Mouse (Mus musculus) intestine, postnatal 0 days (tissue): ENCODE results near the gene Rtn4rl1. TPM values are rescaled to one million over a fixed set of nuclear protein-coding genes. Genes with fewer than 3 reads are reported as not detected.

Source experiments
- ATAC-seq: fragments of 200-750 bp; cut with Nextera tagmentation; 2 replicates; pipeline ENCODE4 v1.8.0; 2017; ENCODE audit warnings: mild to moderate bottlenecking, moderate TSS enrichment, moderate library complexity
- H3K27ac ChIP-seq: fragments of 300-500 bp; sonication (generic); 2 replicates; pipeline ENCODE4 v1.5.1; 2014; ENCODE audit warnings: mild to moderate bottlenecking, low read depth, low read length, moderate library complexity
- H3K27me3 ChIP-seq: fragments of 300-500 bp; sonication (generic); replicated peaks from 2 replicates; pipeline ENCODE4 v1.6.1; 2014; ENCODE audit warnings: low read length, mixed read lengths; ENCODE audit not compliant: control insufficient read depth, insufficient read depth
- H3K36me3 ChIP-seq: fragments of 300-500 bp; sonication (generic); 2 replicates; pipeline ENCODE4 v1.6.1; 2014; ENCODE audit warnings: mild to moderate bottlenecking, moderate library complexity; ENCODE audit not compliant: control insufficient read depth, insufficient read depth
- H3K4me1 ChIP-seq: fragments of 300-500 bp; sonication (generic); replicated peaks from 2 replicates; pipeline ENCODE4 v1.6.1; 2014; ENCODE audit warnings: antibody characterized with exemption, low read length, mixed read lengths; ENCODE audit not compliant: control insufficient read depth, insufficient read depth
- H3K4me2 ChIP-seq: fragments of 300-500 bp; sonication (generic); replicated peaks from 2 replicates; pipeline ENCODE4 v1.6.1; 2014; ENCODE audit warnings: low read depth, mild to moderate bottlenecking, moderate library complexity
- H3K4me3 ChIP-seq: fragments of 300-500 bp; sonication (generic); 2 replicates; pipeline ENCODE4 v1.5.1; 2014; ENCODE audit warnings: low read depth, low read length
- H3K9ac ChIP-seq: fragments of 300-500 bp; sonication (generic); 2 replicates; pipeline ENCODE4 v1.6.1; 2014; ENCODE audit warnings: mild to moderate bottlenecking, low read depth, low read length
- H3K9me3 ChIP-seq: fragments of 300-500 bp; sonication (generic); 2 replicates; pipeline ENCODE4 v1.6.1; 2016; ENCODE audit warnings: mixed run types; ENCODE audit not compliant: control insufficient read depth
- CTCF ChIP-seq: sonication (generic); IDR thresholded peaks from 2 replicates; pipeline ENCODE4 v1.5.1; 2016; ENCODE audit warnings: low read depth, mild to moderate bottlenecking, control low read depth, antibody characterized with exemption, moderate library complexity
- WGBS: fragments of 180-500 bp; shearing (Covaris S2); extraction: QIAGEN DNeasy Blood & Tissue Kit; methylation state at CpG from one replicate; pipeline ENCODE4 v1.1.7; 2014; 5-methylcytosine and 5-hydroxymethylcytosine counted together
- polyA plus RNA-seq: library from polyadenylated mRNA; unstranded; fragments of >200 nt; fragmentation: Nextera tagmentation; extraction: Ambion mirVana; gene quantifications from 2 replicates; pipeline ENCODE4 v1.2.1, GENCODE M21; 2015

Gene Rtn4rl1
- polyA plus RNA-seq, 1 experiment from 2014 or later, result 1.5 TPM

- Histone ChIP-seq H3K27me3 (no peaks in the 10 kb centered on the region), H3K27ac (no peak overlapping the region), H3K9me3 (no peaks in the 10 kb centered on the region), H3K4me1 (no peaks in the 10 kb centered on the region), H3K4me3 (no peak overlapping the region), H3K4me2 (no peak overlapping the region), H3K9ac (0 out of 2 replicates have a peak overlapping the region, but pooled peaks have one; percentile 18), H3K36me3 (peaks cover 34% of the 10 kb centered on the region)
- no peak for TF ChIP-seq CTCF
- ATAC-seq, result no peak
- WGBS, result 77% methylated on average over 14 of the region's 14 CpGs
Measured at GRCm38 (mm10) chr11:75158432-75158831, 35.2 kb upstream of the Rtn4rl1 start.

DNA sequence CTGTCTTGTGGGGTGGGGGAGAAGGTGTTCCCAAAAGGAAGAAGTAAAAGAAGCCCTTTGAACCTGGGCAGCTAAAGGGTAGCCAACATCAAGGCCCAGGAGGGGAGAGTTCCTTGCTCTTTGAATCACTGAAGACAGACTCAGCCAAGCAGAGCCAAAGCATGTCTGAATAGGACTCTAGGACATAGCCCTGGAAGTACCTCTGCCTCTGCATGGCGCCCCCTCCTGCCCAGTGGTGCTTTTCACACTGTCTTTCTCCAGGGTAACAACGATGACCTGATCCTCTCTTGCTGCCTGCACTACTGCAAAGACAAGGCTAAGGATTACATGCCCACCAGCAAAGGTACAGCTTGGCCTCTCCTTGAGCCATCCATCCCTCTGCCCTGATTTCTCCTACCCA is 34.0 kb upstream of the Rtn4rl1 start:
- H3K36me3 ChIP-seq, result peaks cover 43% of the 10 kb centered on the region
- no peak overlapping the region for H3K4me2 ChIP-seq
- no peak overlapping the region for H3K4me3 ChIP-seq
- WGBS, result 44% methylated on average over 2 of the region's 2 CpGs
- no peaks in the 10 kb centered on the region for H3K9me3 ChIP-seq
- H3K4me1 ChIP-seq, result no peaks in the 10 kb centered on the region
- no peak overlapping the region for H3K9ac ChIP-seq
- H3K27ac ChIP-seq, result no peak overlapping the region; the same call in 1 of the 2 replicates
- peak; percentile 77 for TF ChIP-seq CTCF
- H3K27me3 ChIP-seq, result no peaks in the 10 kb centered on the region
- ATAC-seq, result no peak

DNA sequence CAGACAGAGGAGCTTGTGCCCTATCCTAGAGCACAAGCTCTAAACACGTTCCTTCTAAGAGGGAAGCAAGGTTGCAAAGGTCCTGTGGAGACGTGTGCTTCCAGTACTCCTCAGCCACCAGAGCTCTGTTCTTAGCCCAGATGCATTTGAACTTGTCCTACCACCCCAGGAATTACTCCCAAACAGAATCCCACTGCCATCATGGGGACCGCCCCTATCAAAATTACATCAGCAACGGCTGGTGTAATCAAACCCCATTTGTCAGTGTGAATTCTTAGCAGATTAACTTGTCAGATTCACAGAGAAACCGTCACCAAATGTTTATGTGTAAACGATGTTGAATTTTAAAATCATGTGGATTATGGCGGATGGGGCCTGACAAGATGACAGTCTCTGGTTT is 32.6 kb upstream of the Rtn4rl1 start:
- TF ChIP-seq CTCF, result no peak
- Histone ChIP-seq H3K27ac (0 out of 2 replicates have a peak overlapping the region, but pooled peaks have one; percentile 30), H3K36me3 (peaks cover 52% of the 10 kb centered on the region), H3K4me2 (no peak overlapping the region), H3K9me3 (no peaks in the 10 kb centered on the region), H3K4me3 (no peak overlapping the region), H3K27me3 (peaks cover 2% of the 10 kb centered on the region), H3K4me1 (no peaks in the 10 kb centered on the region), H3K9ac (no peak overlapping the region)
- 66% methylated on average over 7 of the region's 7 CpGs for WGBS
- no peak for ATAC-seq

DNA sequence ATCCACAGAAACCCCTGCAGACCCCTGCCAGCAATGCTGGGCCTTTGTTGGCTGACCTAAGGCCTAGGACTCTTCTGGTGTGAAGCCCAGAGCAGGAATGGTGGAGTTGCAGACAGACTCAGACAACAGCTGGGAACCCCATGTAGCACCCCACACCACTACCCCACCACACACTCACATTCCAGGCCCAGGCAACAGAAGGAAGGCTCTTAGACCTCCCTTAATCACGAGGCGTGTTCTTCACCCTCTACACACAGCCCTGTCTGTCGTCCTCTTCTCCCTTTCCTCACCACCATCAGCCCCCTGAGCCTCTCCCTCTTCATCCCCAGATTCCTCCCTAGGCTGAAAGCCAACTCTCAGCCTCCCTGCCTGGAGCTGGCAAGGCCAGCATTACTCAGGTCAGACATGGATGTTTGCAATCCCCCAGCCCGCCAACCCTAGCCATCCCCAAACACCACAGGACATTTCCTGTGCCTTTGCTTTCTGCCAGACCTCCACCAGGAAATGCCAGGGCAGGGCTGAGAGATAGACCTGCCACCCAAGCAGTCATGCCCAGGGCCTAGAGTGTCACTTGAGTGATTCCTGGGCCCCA is 32.1 kb upstream of the Rtn4rl1 start:
- no peak for ATAC-seq
- H3K4me2 ChIP-seq, result no peak overlapping the region
- no peak overlapping the region for H3K9ac ChIP-seq
- H3K36me3 ChIP-seq, result peaks cover 47% of the 10 kb centered on the region
- no peak for TF ChIP-seq CTCF
- H3K27ac ChIP-seq, result peak overlapping the region; percentile 50
- 57% methylated on average over 4 of the region's 4 CpGs for WGBS
- no peak overlapping the region for H3K4me3 ChIP-seq
- no peaks in the 10 kb centered on the region for H3K9me3 ChIP-seq
- H3K4me1 ChIP-seq, result peaks cover 4% of the 10 kb centered on the region
- peaks cover 7% of the 10 kb centered on the region for H3K27me3 ChIP-seq

DNA sequence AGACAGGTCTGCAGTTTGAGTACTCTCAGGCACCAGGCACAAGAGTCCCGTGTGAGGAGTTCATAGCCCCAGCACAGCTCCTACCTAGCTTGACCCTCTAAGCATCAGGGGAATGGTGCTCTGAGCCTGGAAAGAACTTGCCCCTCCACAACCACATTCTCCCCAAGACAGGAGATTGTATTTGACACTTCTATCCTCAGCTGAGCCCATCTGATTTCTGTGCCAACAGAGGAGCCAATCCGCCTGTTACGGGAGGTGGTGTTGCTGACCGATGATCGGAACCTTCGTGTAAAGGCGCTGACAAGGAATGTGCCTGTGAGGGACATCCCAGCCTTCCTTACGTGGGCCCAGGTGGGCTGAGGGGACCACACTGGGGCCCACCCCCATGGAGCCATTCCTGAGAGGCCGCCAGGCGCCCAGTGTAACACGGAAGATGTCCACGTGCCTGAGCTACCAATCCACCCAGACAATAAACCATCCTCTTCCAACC is 30.9 kb upstream of the Rtn4rl1 start:
- no peak for ATAC-seq
- Histone ChIP-seq H3K36me3 (peaks cover 47% of the 10 kb centered on the region), H3K4me3 (no peak overlapping the region), H3K27ac (no peak overlapping the region; the same call in 1 of the 2 replicates), H3K27me3 (peaks cover 17% of the 10 kb centered on the region), H3K4me1 (peaks cover 4% of the 10 kb centered on the region), H3K9me3 (no peaks in the 10 kb centered on the region), H3K9ac (no peak overlapping the region), H3K4me2 (no peak overlapping the region)
- 89% methylated on average over 12 of the region's 12 CpGs for WGBS
- no peak for TF ChIP-seq CTCF

GRCm38 (mm10) chr11:75163379-75163778 is 30.2 kb upstream of the Rtn4rl1 start:
- TF ChIP-seq CTCF, result no peak
- Histone ChIP-seq H3K4me2 (no peak overlapping the region), H3K36me3 (peaks cover 47% of the 10 kb centered on the region), H3K4me3 (no peak overlapping the region), H3K4me1 (peaks cover 4% of the 10 kb centered on the region), H3K27me3 (peaks cover 23% of the 10 kb centered on the region), H3K9ac (no peak overlapping the region), H3K9me3 (no peaks in the 10 kb centered on the region), H3K27ac (no peak overlapping the region)
- ATAC-seq, result no peak
- WGBS, result 71% methylated on average over 6 of the region's 6 CpGs
